Mouse (Mus musculus) MEL (cell line): ENCODE measurements around the gene Cd55.

Source experiments
- CHD2 ChIP-seq: IDR thresholded peaks from 2 replicates; pipeline ENCODE4 v1.6.1; 2011; ENCODE audit warnings: low read length, improper control_type of control experiment
- CTCF ChIP-seq, 3 experiments: IDR thresholded peaks in 2 of 3; conservative IDR thresholded peaks in 1 of 3; 2 replicates each; pipeline ENCODE4 v1.5.1; 2011 to 2012; ENCODE audit warnings: low read length in 3 of 3, low read depth in 2 of 3, mild to moderate bottlenecking in 2 of 3, improper control_type of control experiment in 1 of 3, inconsistent platforms in 1 of 3, mixed read lengths in 1 of 3, moderate library complexity in 1 of 3; ENCODE audit not compliant: control insufficient read depth in 1 of 3, insufficient read depth in 1 of 3, poor library complexity in 1 of 3, severe bottlenecking in 1 of 3
- E2F4 ChIP-seq: IDR thresholded peaks from 2 replicates; pipeline ENCODE4 v1.6.1; 2011; ENCODE audit warnings: low read depth, low read length, improper control_type of control experiment, borderline replicate concordance
- ETS1 ChIP-seq: IDR thresholded peaks from 2 replicates; pipeline ENCODE4 v1.6.1; 2012; ENCODE audit warnings: low read depth, mild to moderate bottlenecking, inconsistent platforms, low read length, improper control_type of control experiment, moderate library complexity
- HCFC1 ChIP-seq: IDR thresholded peaks from 2 replicates; pipeline ENCODE4 v1.6.1; 2012; ENCODE audit warnings: low read depth, mild to moderate bottlenecking, inconsistent platforms, low read length, improper control_type of control experiment, moderate library complexity
- NELFE ChIP-seq: IDR thresholded peaks from 2 replicates; pipeline ENCODE4 v1.6.1; 2011; ENCODE audit warnings: low read depth, low read length, improper control_type of control experiment
- POLR2A ChIP-seq, 2 experiments: IDR thresholded peaks; 2 replicates each; pipeline ENCODE4 v1.6.1; 2011 to 2012; ENCODE audit warnings: low read length in 2 of 2, mild to moderate bottlenecking in 2 of 2, control low read depth in 1 of 2, improper control_type of control experiment in 1 of 2, low read depth in 1 of 2, moderate library complexity in 1 of 2; ENCODE audit not compliant: control insufficient read depth in 1 of 2, insufficient read depth in 1 of 2, poor library complexity in 1 of 2
- POLR2AphosphoS2 ChIP-seq: IDR thresholded peaks from 2 replicates; pipeline ENCODE4 v1.6.1; 2011; ENCODE audit warnings: low read length, improper control_type of control experiment
- RAD21 ChIP-seq: IDR thresholded peaks from 2 replicates; pipeline ENCODE4 v1.6.1; 2011; ENCODE audit warnings: mild to moderate bottlenecking, low read depth, low read length, improper control_type of control experiment
- ZNF384 ChIP-seq: IDR thresholded peaks from 2 replicates; pipeline ENCODE4 v1.6.1; 2012; ENCODE audit warnings: low read depth, mild to moderate bottlenecking, inconsistent platforms, low read length, improper control_type of control experiment

GRCm38 (mm10) chr1:130474936-130475335, 12.4 kb upstream of the Cd55 start:
- TF ChIP-seq ETS1 (no peak), CHD2 (no peak), CTCF (IDR thresholded peaks at IDR 0.05 in 2 of 3, conservative IDR thresholded peaks at IDR 0.05 in 1 of 3; ENCODE audit: control insufficient read depth in 1 of 3, insufficient read depth in 1 of 3, low read depth in 2 of 3, low read length in 3 of 3, poor library complexity in 1 of 3, severe bottlenecking in 1 of 3) (no peak), POLR2A (IDR thresholded peaks at IDR 0.05; ENCODE audit: control insufficient read depth in 1 of 2, insufficient read depth in 1 of 2, low read depth in 1 of 2, low read length in 2 of 2, poor library complexity in 1 of 2) (no peak), POLR2AphosphoS2 (no peak), ZNF384 (no peak), HCFC1 (no peak), RAD21 (no peak), E2F4 (no peak), NELFE (no peak)
